ENCODE assay signal across 8 mouse cellular contexts in genomic region chr15:99584407-99585202, GRCm38 (mm10). TPM values are rescaled to one million over a fixed set of nuclear protein-coding genes. Genes with fewer than 3 reads are reported as not detected.
A peak's percentile ranks its signal among the peaks of the same experiment; 100 is the strongest.
DNase-seq lines count a peak whose midpoint lies in the region; ATAC-seq and TF ChIP-seq lines count a peak whose summit lies in the region.

No protein-coding gene starts in this region.

- peaks cover 100% of the 10 kb centered on the region for H3K27me3 ChIP-seq in heart, embryonic 13.5 days (replicated peaks)
- peaks cover 99% of the 10 kb centered on the region for H3K27me3 ChIP-seq in forebrain, embryonic 12.5 days
- H3K27me3 ChIP-seq in limb, embryonic 11.5 days (ENCODE audit: control insufficient read depth, insufficient read depth, low read length) = peaks cover 82% of the 10 kb centered on the region
- peaks cover 77% of the 10 kb centered on the region for H3K27me3 ChIP-seq in midbrain, embryonic 11.5 days (ENCODE audit: control insufficient read depth, insufficient read depth, low read length)
- H3K27me3 ChIP-seq in cerebellum, adult 2 months (ENCODE audit: control insufficient read depth, insufficient read depth, low read length) = no peaks in the 10 kb centered on the region

- intact Hi-C loops in heart, postnatal 10 days (cut with DNase I) = no loop called here
- intact Hi-C loops in left cerebral cortex, postnatal 4 days (cut with DNase I) = loop anchor here (5.0 kb wide), 1 partner anchor 82 kb away; no protein-coding TSS in a partner anchor

- peaks cover 27% of the 10 kb centered on the region for H3K4me1 ChIP-seq in heart, embryonic 13.5 days
- peaks cover 21% of the 10 kb centered on the region for H3K4me1 ChIP-seq in forebrain, embryonic 12.5 days
- H3K4me1 ChIP-seq in limb, embryonic 11.5 days (ENCODE audit: control insufficient read depth, insufficient read depth, low read length) = peaks cover 12% of the 10 kb centered on the region
- H3K4me1 ChIP-seq in midbrain, embryonic 11.5 days (ENCODE audit: control insufficient read depth, insufficient read depth, low read length) = peaks cover 13% of the 10 kb centered on the region
- peaks cover 6% of the 10 kb centered on the region; the same call in 1 of the 2 replicates for H3K4me1 ChIP-seq in cerebellum, adult 2 months (ENCODE audit: control insufficient read depth, insufficient read depth, low read length)

- TF ChIP-seq CTCF in cerebellum, adult 2 months (IDR thresholded peaks at IDR 0.05; ENCODE audit: borderline replicate concordance, insufficient read depth, low read depth, low read length) = no peak

- no peak for TF ChIP-seq POLR2A in cerebellum, adult 2 months (IDR thresholded peaks at IDR 0.05; ENCODE audit: borderline replicate concordance, insufficient read depth, low read length)

- no peak for ATAC-seq in heart, embryonic 13.5 days (ENCODE audit: extremely low read depth, insufficient number of reproducible peaks, low FRiP score, low TSS enrichment)
- no peak; the same call in 1 of the 2 replicates for ATAC-seq in forebrain, embryonic 12.5 days (ENCODE audit: low FRiP score)
- ATAC-seq in limb, embryonic 11.5 days (ENCODE audit: insufficient number of reproducible peaks, low FRiP score, low TSS enrichment, low read depth) = 0 out of 2 replicates have a peak, but pooled peaks have one; percentile 44
- ATAC-seq in midbrain, embryonic 11.5 days (ENCODE audit: low FRiP score) = peak; percentile 42; the same call in 1 of the 2 replicates

- H3K9ac ChIP-seq in heart, embryonic 13.5 days = peak overlapping the region; percentile 61; the same call in 1 of the 2 replicates
- H3K9ac ChIP-seq in forebrain, embryonic 12.5 days = peak overlapping the region; percentile 0; the same call in 1 of the 2 replicates
- no peak overlapping the region for H3K9ac ChIP-seq in limb, embryonic 11.5 days (ENCODE audit: low read length)
- peak overlapping the region; percentile 51; the same call in 1 of the 2 replicates for H3K9ac ChIP-seq in midbrain, embryonic 11.5 days (ENCODE audit: low read length)

- no peak for DNase-seq in heart, postnatal 10 days
- DNase-seq in limb, embryonic 11.5 days (ENCODE audit: low spot score) = peak; percentile 58
- peak; percentile 93 for DNase-seq in midbrain, embryonic 11.5 days (ENCODE audit: low spot score, missing footprints)
- DNase-seq in layer of hippocampus, postnatal 14 days (ENCODE audit: low spot score in 2 of 2) = no peak
- DNase-seq in left cerebral cortex, postnatal 4 days = no peak
- no peak for DNase-seq in cerebellum, adult 2 months

- H3K9me3 ChIP-seq in heart, embryonic 13.5 days = no peaks in the 10 kb centered on the region
- H3K9me3 ChIP-seq in forebrain, embryonic 12.5 days = no peaks in the 10 kb centered on the region
- no peaks in the 10 kb centered on the region for H3K9me3 ChIP-seq in limb, embryonic 11.5 days (ENCODE audit: control insufficient read depth, low read length)
- no peaks in the 10 kb centered on the region for H3K9me3 ChIP-seq in midbrain, embryonic 11.5 days (ENCODE audit: control insufficient read depth, low read length)

- WGBS in heart, embryonic 13.5 days = 2% methylated on average over 24 of the region's 24 CpGs
- 1% methylated on average over 24 of the region's 24 CpGs for WGBS in forebrain, embryonic 12.5 days
- WGBS in limb, embryonic 11.5 days = 1% methylated on average over 24 of the region's 24 CpGs
- under 1% methylated on average over 24 of the region's 24 CpGs for WGBS in midbrain, embryonic 11.5 days
- WGBS in cerebellum, adult 2 months = 41% methylated on average over 24 of the region's 24 CpGs

- H3K36me3 ChIP-seq in heart, embryonic 13.5 days = no peaks in the 10 kb centered on the region
- no peaks in the 10 kb centered on the region for H3K36me3 ChIP-seq in forebrain, embryonic 12.5 days (replicated peaks)
- H3K36me3 ChIP-seq in limb, embryonic 11.5 days (ENCODE audit: control insufficient read depth, insufficient read depth, low read length) = no peaks in the 10 kb centered on the region
- no peaks in the 10 kb centered on the region for H3K36me3 ChIP-seq in midbrain, embryonic 11.5 days (ENCODE audit: control insufficient read depth, insufficient read depth, low read length)

- H3K4me2 ChIP-seq in heart, embryonic 13.5 days = peak overlapping the region; percentile 71
- peak overlapping the region; percentile 50 for H3K4me2 ChIP-seq in forebrain, embryonic 12.5 days
- peak overlapping the region; percentile 37 for H3K4me2 ChIP-seq in limb, embryonic 11.5 days (ENCODE audit: low read depth, severe bottlenecking)
- peak overlapping the region; percentile 51 for H3K4me2 ChIP-seq in midbrain, embryonic 11.5 days

- peak overlapping the region; percentile 49 for H3K4me3 ChIP-seq in heart, embryonic 13.5 days
- H3K4me3 ChIP-seq in forebrain, embryonic 12.5 days (replicated peaks) = peak overlapping the region; percentile 31
- H3K4me3 ChIP-seq in limb, embryonic 11.5 days (ENCODE audit: low read depth, low read length) = no peak overlapping the region
- peak overlapping the region; percentile 28; the same call in 1 of the 2 replicates for H3K4me3 ChIP-seq in midbrain, embryonic 11.5 days (ENCODE audit: low read depth, low read length)
- H3K4me3 ChIP-seq in cerebellum, adult 2 months (replicated peaks; ENCODE audit: insufficient read depth, low read depth, low read length) = no peak overlapping the region

- H3K27ac ChIP-seq in heart, embryonic 13.5 days (replicated peaks) = no peak overlapping the region
- H3K27ac ChIP-seq in forebrain, embryonic 12.5 days = no peak overlapping the region
- no peak overlapping the region for H3K27ac ChIP-seq in limb, embryonic 11.5 days (replicated peaks; ENCODE audit: low read depth, low read length)
- H3K27ac ChIP-seq in midbrain, embryonic 11.5 days (ENCODE audit: low read depth, low read length) = no peak overlapping the region
- no peak overlapping the region for H3K27ac ChIP-seq in cerebellum, adult 2 months (ENCODE audit: insufficient read depth, low read length)

RNA-seq across cellular contexts. Expression of gene Aqp2, which starts 5.8 kb away (rescaled TPM):
- polyA plus RNA-seq in heart, embryonic 13.5 days (2015; fragmentation: Nextera tagmentation; extraction: Ambion mirVana) = not detected in 2 replicates
- total RNA-seq in heart, postnatal 10 days (2021) = not detected
- polyA plus RNA-seq in forebrain, embryonic 12.5 days (2016; fragmentation: Nextera tagmentation; extraction: Ambion mirVana) = not detected in 2 replicates
- not detected in 2 replicates for polyA plus RNA-seq in limb, embryonic 11.5 days (2014; fragmentation: Nextera tagmentation; extraction: Ambion mirVana)
- polyA plus RNA-seq in midbrain, embryonic 11.5 days (2014; fragmentation: Nextera tagmentation; extraction: Ambion mirVana) = not detected in 2 replicates
- not detected for total RNA-seq in layer of hippocampus, postnatal 14 days (2021)
- total RNA-seq in left cerebral cortex, postnatal 4 days (2021) = not detected
- polyA plus RNA-seq in cerebellum, adult 2 months (2012; rRNA removed) = 0.23 and 0.43 TPM in 2 replicates

RNA-seq across cellular contexts. Expression of gene Aqp5, which starts 6.0 kb away (rescaled TPM):
- 0.43 and 0.67 TPM in 2 replicates for polyA plus RNA-seq in heart, embryonic 13.5 days (2015; fragmentation: Nextera tagmentation; extraction: Ambion mirVana)
- total RNA-seq in heart, postnatal 10 days (2021) = under 1 TPM; 0.38 to 0.74 TPM
- 0.22 and 0.69 TPM in 2 replicates for polyA plus RNA-seq in forebrain, embryonic 12.5 days (2016; fragmentation: Nextera tagmentation; extraction: Ambion mirVana)
- polyA plus RNA-seq in limb, embryonic 11.5 days (2014; fragmentation: Nextera tagmentation; extraction: Ambion mirVana) = not detected in 2 replicates
- 0.37 and 0.38 TPM in 2 replicates for polyA plus RNA-seq in midbrain, embryonic 11.5 days (2014; fragmentation: Nextera tagmentation; extraction: Ambion mirVana)
- not detected for total RNA-seq in layer of hippocampus, postnatal 14 days (2021)
- total RNA-seq in left cerebral cortex, postnatal 4 days (2021) = 1 to 10 TPM in 1 of 2 experiments, under 1 TPM in 1; 0.28 to 1.1 TPM
- 0.36 and 0.56 TPM in 2 replicates for polyA plus RNA-seq in cerebellum, adult 2 months (2012; rRNA removed)

RNA-seq across cellular contexts. Expression of gene Aqp6, which starts 16.6 kb away (rescaled TPM):
- not detected in 2 replicates for polyA plus RNA-seq in heart, embryonic 13.5 days (2015; fragmentation: Nextera tagmentation; extraction: Ambion mirVana)
- not detected for total RNA-seq in heart, postnatal 10 days (2021)
- not detected in 2 replicates for polyA plus RNA-seq in forebrain, embryonic 12.5 days (2016; fragmentation: Nextera tagmentation; extraction: Ambion mirVana)
- not detected in 2 replicates for polyA plus RNA-seq in limb, embryonic 11.5 days (2014; fragmentation: Nextera tagmentation; extraction: Ambion mirVana)
- polyA plus RNA-seq in midbrain, embryonic 11.5 days (2014; fragmentation: Nextera tagmentation; extraction: Ambion mirVana) = 0.11 and 0.22 TPM in 2 replicates
- under 1 TPM; 0.19 to 0.37 TPM for total RNA-seq in layer of hippocampus, postnatal 14 days (2021)
- not detected for total RNA-seq in left cerebral cortex, postnatal 4 days (2021)
- 29.0 and 38.4 TPM in 2 replicates for polyA plus RNA-seq in cerebellum, adult 2 months (2012; rRNA removed)

RNA-seq across cellular contexts. Expression of gene Faim2, which starts 56.6 kb away (rescaled TPM):
- polyA plus RNA-seq in heart, embryonic 13.5 days (2015; fragmentation: Nextera tagmentation; extraction: Ambion mirVana) = 0.12 and 0.22 TPM in 2 replicates
- under 1 TPM; 0.10 to 0.32 TPM for total RNA-seq in heart, postnatal 10 days (2021)
- polyA plus RNA-seq in forebrain, embryonic 12.5 days (2016; fragmentation: Nextera tagmentation; extraction: Ambion mirVana) = 1.6 and 1.9 TPM in 2 replicates
- 0.47 TPM in 1 of 2 replicates, not detected in the other for polyA plus RNA-seq in limb, embryonic 11.5 days (2014; fragmentation: Nextera tagmentation; extraction: Ambion mirVana)
- 0.81 and 1.1 TPM in 2 replicates for polyA plus RNA-seq in midbrain, embryonic 11.5 days (2014; fragmentation: Nextera tagmentation; extraction: Ambion mirVana)
- 100 to 1,000 TPM; 145 to 153 TPM for total RNA-seq in layer of hippocampus, postnatal 14 days (2021)
- 10 to 100 TPM; 53.6 to 65.1 TPM for total RNA-seq in left cerebral cortex, postnatal 4 days (2021)
- 241 and 263 TPM in 2 replicates for polyA plus RNA-seq in cerebellum, adult 2 months (2012; rRNA removed)

Comparison
In these comparisons a context has a peak if more than half of its experiments do, and no peak if none do; other contexts are left out.
1. ATAC-seq: peak in limb, embryonic 11.5 days (single experiment) and midbrain, embryonic 11.5 days (single experiment); none in heart, embryonic 13.5 days (single experiment) and forebrain, embryonic 12.5 days (single experiment).
2. H3K4me3 ChIP-seq: peak in heart, embryonic 13.5 days (single experiment), forebrain, embryonic 12.5 days (single experiment) and midbrain, embryonic 11.5 days (single experiment); none in limb, embryonic 11.5 days (single experiment) and cerebellum, adult 2 months (single experiment).
3. DNase-seq: peak in limb, embryonic 11.5 days (single experiment) and midbrain, embryonic 11.5 days (single experiment); none in heart, postnatal 10 days (0 of 2), layer of hippocampus, postnatal 14 days (0 of 2), left cerebral cortex, postnatal 4 days (single experiment) and cerebellum, adult 2 months (0 of 2).
4. RNA of gene Aqp6, which starts 16.6 kb away (polyA plus RNA-seq): 29.0 to 38.4 TPM in cerebellum, adult 2 months; 0.11 to 0.22 TPM in midbrain, embryonic 11.5 days, not detected in forebrain, embryonic 12.5 days, not detected in heart, embryonic 13.5 days and not detected in limb, embryonic 11.5 days; every median in the first group is over 10 times any median in the second.
5. Peak in every context shown above with its lines, with median percentiles within 50 percentile points of each other: H3K4me2 ChIP-seq.